Mouse (Mus musculus) hindbrain, embryonic 11.5 days (tissue): Measurements from ENCODE around the gene Map3k13. TPM values are rescaled to one million over a fixed set of nuclear protein-coding genes. Genes with fewer than 3 reads are reported as not detected.

Experiments
- ATAC-seq: fragments of 200-750 bp; cut with Nextera tagmentation; 2 replicates; pipeline ENCODE4 v1.8.0; 2017; ENCODE audit warnings: mild to moderate bottlenecking, moderate TSS enrichment, moderate library complexity; ENCODE audit not compliant: low FRiP score
- DNase-seq: peaks from one replicate; pipeline ENCODE4 v3.0.0-alpha.2; 2015; ENCODE audit warnings: low spot score
- H3K27ac ChIP-seq: fragments of 300-500 bp; sonication (generic); 2 replicates; pipeline ENCODE4 v1.5.1; 2014; ENCODE audit warnings: mild to moderate bottlenecking, low read depth, low read length
- H3K27me3 ChIP-seq: fragments of 300-500 bp; sonication (generic); 2 replicates; pipeline ENCODE4 v1.6.1; 2014; ENCODE audit warnings: mild to moderate bottlenecking, low read length, moderate library complexity, mixed read lengths; ENCODE audit not compliant: control insufficient read depth, insufficient read depth
- H3K36me3 ChIP-seq: fragments of 300-500 bp; sonication (generic); 2 replicates; pipeline ENCODE4 v1.6.1; 2014; ENCODE audit warnings: mild to moderate bottlenecking, low read length, moderate library complexity, mixed read lengths; ENCODE audit not compliant: control insufficient read depth, insufficient read depth
- H3K4me1 ChIP-seq: fragments of 300-500 bp; sonication (generic); replicated peaks from 2 replicates; pipeline ENCODE4 v1.6.1; 2014; ENCODE audit warnings: low read length, mixed read lengths; ENCODE audit not compliant: control insufficient read depth, insufficient read depth
- H3K4me2 ChIP-seq: fragments of 300-500 bp; sonication (generic); replicated peaks from 2 replicates; pipeline ENCODE4 v1.6.1; 2014; ENCODE audit warnings: mild to moderate bottlenecking, low read depth, low read length
- H3K4me3 ChIP-seq: fragments of 300-500 bp; sonication (generic); 2 replicates; pipeline ENCODE4 v1.5.1; 2014; ENCODE audit warnings: low read depth, low read length
- H3K9ac ChIP-seq: fragments of 300-500 bp; sonication (generic); 2 replicates; pipeline ENCODE4 v1.6.1; 2014; ENCODE audit warnings: low read depth, low read length
- H3K9me3 ChIP-seq: fragments of 300-500 bp; sonication (generic); 2 replicates; pipeline ENCODE4 v1.6.1; 2016; ENCODE audit warnings: low read length; ENCODE audit not compliant: control insufficient read depth
- WGBS: fragments of 180-500 bp; shearing (Covaris S2); extraction: QIAGEN DNeasy Blood & Tissue Kit; methylation state at CpG from one replicate; pipeline ENCODE4 v1.1.7; 2014; 5-methylcytosine and 5-hydroxymethylcytosine counted together
- polyA plus RNA-seq: library from polyadenylated mRNA; unstranded; fragments of >200 nt; fragmentation: Nextera tagmentation; extraction: Ambion mirVana; gene quantifications from 2 replicates; pipeline ENCODE4 v1.2.1, GENCODE M21; 2014

Gene Map3k13
- polyA plus RNA-seq, 1 experiment from 2014 or later: 7.5 TPM

GRCm38 (mm10) chr16:21976203-21976602, 182.1 kb downstream of the Map3k13 start:
- Histone ChIP-seq H3K36me3 (no peaks in the 10 kb centered on the region), H3K4me3 (no peak overlapping the region), H3K4me2 (peak overlapping the region; percentile 30; the same call in 1 of the 2 replicates), H3K9me3 (no peaks in the 10 kb centered on the region), H3K4me1 (peaks cover 4% of the 10 kb centered on the region; the same call in 1 of the 2 replicates), H3K27me3 (no peaks in the 10 kb centered on the region), H3K27ac (no peak overlapping the region), H3K9ac (peak overlapping the region; percentile 27; the same call in 1 of the 2 replicates)
- 2% methylated on average over 16 of the region's 16 CpGs for WGBS
- ATAC-seq: no peak
- peak; percentile 15 for DNase-seq

GRCm38 (mm10) chr16:21977347-21977746, 183.2 kb downstream of the Map3k13 start:
- H3K9me3 ChIP-seq: no peaks in the 10 kb centered on the region
- H3K4me2 ChIP-seq: no peak overlapping the region
- H3K36me3 ChIP-seq: no peaks in the 10 kb centered on the region
- no peak overlapping the region for H3K9ac ChIP-seq
- ATAC-seq (no peak), DNase-seq (no peak)
- H3K4me1 ChIP-seq: peaks cover 4% of the 10 kb centered on the region; the same call in 1 of the 2 replicates
- H3K27ac ChIP-seq: no peak overlapping the region
- no peak overlapping the region for H3K4me3 ChIP-seq
- 79% methylated on average over 5 of the region's 5 CpGs for WGBS
- H3K27me3 ChIP-seq: no peaks in the 10 kb centered on the region

Other genes with a start within 250 kb of the Map3k13 start
- gene 2510009E07Rik, start 99.7 kb upstream of the Map3k13 start, polyA plus RNA-seq: 28.1 and 33.8 TPM in 2 replicates
- gene Ehhadh, start 6.5 kb upstream of the Map3k13 start, polyA plus RNA-seq: 1.9 and 2.7 TPM in 2 replicates
- gene Tmem41a, start 153.2 kb downstream of the Map3k13 start, polyA plus RNA-seq: 42.5 and 45.4 TPM in 2 replicates
- 0.18 and 0.51 TPM in 2 replicates for gene Liph, start 201.3 kb downstream of the Map3k13 start, polyA plus RNA-seq
- gene Senp2, start 215.1 kb downstream of the Map3k13 start, polyA plus RNA-seq: 64.3 and 66.1 TPM in 2 replicates